Mouse (Mus musculus) MEL (cell line): ENCODE results near the gene Wiz.

ENCODE experiments used
- EP300 ChIP-seq, 2 experiments: IDR thresholded peaks; 2 replicates each; pipeline ENCODE4 v1.6.1; 2011; ENCODE audit warnings: improper control_type of control experiment in 2 of 2, low read length in 2 of 2, low read depth in 1 of 2, mild to moderate bottlenecking in 1 of 2
- GATA1 ChIP-seq: IDR thresholded peaks from 2 replicates; pipeline ENCODE4 v1.6.1; 2011; ENCODE audit warnings: low read depth, low read length, improper control_type of control experiment
- NRF1 ChIP-seq: IDR thresholded peaks from 2 replicates; pipeline ENCODE4 v1.6.1; 2014; ENCODE audit warnings: low read depth, mild to moderate bottlenecking, inconsistent platforms, low read length, improper control_type of control experiment, moderate library complexity; ENCODE audit not compliant: poor library complexity, insufficient read depth, severe bottlenecking

DNA sequence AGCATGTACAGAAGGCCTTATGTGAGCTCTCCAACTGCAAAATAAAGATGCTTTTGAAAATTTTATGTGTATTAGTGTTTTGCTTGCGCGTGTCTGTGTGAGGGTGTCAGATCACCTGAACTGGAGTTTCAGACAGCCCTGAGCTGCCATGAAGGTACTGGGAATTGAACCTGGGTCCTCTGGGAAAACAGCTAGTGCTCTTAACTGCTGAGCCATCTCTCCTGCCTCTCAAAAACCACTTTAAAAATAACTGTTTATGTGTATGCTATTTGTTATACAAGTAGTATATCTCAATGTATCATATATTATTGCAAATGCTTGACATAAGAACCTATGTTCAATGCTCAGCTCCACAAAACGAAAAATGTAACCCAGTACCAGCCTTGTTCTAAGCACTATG, 38.0 kb downstream of the Wiz start:
- TF ChIP-seq EP300 (IDR thresholded peaks at IDR 0.05; ENCODE audit: low read depth in 1 of 2, low read length in 2 of 2) = no peak
- TF ChIP-seq NRF1 = no peak
- no peak for TF ChIP-seq GATA1
